Mouse (Mus musculus): ENCODE data around the gene Ppp1r3c. TPM values are rescaled to one million over a fixed set of nuclear protein-coding genes. Genes with fewer than 3 reads are reported as not detected.
A peak's percentile ranks its signal among the peaks of the same experiment; 100 is the strongest.
"Not testable (repeated sequence)": the region's sequence is repeated elsewhere in the genome, so short reads cannot be mapped to it uniquely, and the experiment has no call there.

Ppp1r3c gene
- total RNA-seq (2022): 100 to 1,000 TPM in 2 of 4 experiments, 10 to 100 TPM in 2; 82.2 to 179 (median 102) TPM

DNA sequence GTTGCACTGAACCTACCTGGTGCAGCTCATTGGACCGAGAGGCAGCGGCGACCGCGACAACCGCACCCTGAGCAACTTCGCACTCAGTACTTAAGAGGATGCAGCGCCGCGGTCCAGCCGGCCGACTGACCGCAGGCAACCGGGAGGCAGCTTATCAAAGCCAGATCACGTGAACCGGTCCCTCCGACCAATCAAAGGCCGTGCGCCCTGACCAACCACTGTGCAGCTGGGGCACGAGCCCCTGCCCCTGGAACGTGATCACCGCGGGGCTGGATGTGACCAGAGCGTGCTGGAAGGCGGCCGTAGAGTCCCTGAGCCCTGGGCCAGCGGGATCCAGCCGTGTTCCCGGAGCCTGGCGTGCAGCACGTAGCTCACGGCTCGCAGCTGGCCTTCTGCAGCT lies at the start of gene Ppp1r3c:
Gene Ppp1r3c, minus strand, starts transcription at position 117 of the 400 bp plus-strand sequence.
- DNase-seq (ENCODE audit: low spot score): peak; percentile 97

DNA sequence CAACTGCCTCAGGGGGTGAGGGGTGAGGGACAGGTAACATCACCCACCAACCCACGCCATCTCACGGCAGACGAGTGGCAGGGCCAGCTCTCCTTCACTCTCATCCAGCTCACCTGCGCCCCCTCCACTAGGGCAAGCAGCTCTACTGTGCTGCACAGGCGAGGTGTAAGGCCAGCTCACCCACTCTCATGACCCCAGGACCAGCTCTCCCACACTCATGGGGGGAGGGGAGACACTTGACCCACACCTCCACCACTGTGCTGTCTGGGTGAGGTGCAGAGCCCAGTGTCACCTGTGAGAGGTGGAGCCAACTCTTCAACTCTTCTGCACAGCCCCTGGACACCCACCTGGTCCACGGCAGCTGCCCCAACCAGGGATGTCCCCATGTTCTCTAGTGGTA lies 46.7 kb upstream of the Ppp1r3c start:
- DNase-seq (ENCODE audit: low spot score): no peak

DNA sequence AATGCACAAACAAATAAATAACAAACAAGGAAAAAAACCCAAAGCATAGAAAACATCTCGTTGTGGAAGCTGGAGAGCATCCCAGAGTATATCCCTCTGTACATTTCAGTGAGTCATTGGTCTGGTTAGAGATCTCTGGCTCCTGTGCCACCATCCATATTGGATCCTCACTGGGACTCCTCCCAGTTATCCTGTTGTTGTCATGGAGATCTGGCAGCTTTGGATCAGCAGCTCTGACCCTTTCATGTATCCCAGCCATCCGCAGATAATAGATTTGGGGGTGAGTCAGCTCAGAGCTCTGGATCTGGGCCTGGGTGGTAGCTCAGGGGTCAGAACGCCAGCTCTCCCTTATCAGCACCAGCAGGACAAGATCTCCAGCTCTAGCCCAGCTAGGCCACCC lies 46.1 kb upstream of the Ppp1r3c start:
- no peak for DNase-seq (ENCODE audit: low spot score)

DNA sequence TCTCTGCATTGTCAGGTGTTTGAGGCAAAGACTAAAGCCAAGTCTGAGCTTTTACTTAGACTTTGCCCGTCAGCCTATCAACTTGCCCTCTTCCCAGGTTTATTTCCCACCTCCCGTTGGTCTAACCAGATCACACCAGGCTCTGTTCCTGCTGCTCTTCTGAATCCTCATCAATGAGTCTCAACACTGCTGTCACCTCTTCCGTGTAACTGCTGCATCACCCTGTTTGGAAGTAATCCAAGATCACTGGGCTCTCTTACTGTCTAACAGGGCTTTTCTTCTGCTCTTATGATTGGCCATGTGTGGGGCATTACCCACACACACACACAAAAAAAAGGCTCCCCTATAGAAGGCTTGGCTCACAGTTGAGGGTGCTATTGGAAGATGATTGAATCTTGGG lies 45.5 kb upstream of the Ppp1r3c start:
- DNase-seq (ENCODE audit: low spot score): no peak

DNA sequence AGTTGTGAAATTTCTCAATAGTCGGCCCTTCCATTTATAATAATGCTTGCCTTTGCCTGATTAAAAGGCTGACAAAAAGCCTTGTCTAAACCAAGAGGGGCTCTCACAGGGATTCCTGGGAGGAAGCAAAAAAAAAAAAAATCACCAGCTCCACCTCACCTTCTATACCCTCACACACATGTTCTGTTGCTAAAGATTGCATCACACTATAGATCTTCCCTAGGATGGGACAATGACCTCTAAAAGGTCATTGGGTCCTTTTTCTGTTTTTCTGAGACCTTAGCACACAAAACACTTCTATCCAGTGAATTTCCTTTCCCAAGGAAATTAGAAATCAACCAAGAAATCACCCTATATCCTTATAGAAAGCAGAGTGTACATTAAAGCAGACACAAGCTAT lies 43.9 kb upstream of the Ppp1r3c start:
- DNase-seq (ENCODE audit: low spot score): no peak

DNA sequence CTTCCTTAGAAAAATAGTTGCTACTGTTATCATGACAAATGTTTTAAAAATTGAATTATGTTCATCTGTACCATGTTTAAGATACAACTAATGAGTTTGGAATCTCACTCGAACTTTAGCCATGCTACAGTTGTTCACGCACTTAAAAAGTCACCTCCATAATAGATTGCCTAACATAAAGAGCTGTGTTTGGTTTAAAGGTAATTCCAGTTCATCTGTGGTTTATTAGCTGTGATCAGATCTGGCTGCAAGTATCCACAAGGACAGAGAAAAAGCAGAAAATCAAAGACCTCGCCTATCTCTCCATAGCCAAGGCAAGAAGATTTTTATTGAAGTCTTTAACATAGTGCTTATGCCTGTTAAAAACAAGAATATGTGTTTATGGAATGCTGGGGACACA lies 43.3 kb upstream of the Ppp1r3c start:
- no peak for DNase-seq (ENCODE audit: low spot score)

DNA sequence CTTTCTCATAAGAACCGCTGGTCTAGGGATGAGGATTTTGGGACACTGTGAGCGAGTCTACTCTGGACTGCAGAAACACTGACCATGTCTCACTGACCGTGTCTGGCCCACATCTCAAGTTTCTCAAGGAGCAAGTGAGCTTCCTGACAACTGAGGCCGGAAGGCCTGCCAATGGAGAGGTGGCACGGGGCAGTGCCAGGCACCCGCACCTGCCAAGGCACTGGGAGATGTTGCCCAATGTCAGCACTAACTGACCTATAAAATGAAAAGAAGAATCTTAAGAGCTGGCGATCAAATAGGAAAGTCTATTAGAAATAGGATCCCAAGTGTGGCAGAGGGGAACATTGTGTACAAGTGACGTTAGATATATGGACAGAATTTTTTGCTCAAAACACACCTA lies 39.1 kb upstream of the Ppp1r3c start:
- no peak for DNase-seq (ENCODE audit: low spot score)

DNA sequence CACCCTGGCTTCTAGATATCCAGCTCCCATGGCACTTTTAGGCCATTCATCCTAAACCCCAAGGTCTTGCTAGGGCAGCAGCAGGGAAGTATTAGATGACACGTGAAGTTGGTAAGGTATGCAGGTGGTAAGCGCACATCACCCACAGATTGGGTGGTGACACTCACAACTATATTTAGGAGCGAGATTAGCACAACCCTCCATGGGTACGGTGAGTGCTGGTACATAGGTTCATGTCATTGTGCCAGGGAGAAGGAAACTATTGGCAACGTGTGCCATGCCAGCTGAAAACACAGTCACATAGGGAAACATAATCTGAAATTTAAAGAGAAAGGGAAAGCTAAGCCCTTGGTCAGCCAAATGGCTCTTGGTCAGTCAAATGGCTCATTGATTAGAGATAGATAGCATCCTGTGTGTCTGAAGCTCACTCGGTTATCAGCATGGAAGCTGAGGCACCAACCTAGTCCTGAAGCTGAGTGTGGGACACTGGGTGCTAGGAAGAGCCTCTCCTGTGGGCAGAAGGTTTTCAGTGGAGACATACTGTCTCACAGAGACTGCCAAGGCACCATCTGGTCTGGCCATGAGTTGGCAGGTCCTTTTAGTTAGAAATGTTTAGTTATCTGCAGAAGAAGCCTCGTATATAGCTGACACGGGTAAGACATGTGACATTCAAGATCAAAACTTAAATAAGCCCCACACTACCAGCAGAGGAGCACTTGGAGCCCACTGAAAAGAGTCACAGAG lies 37.4 kb upstream of the Ppp1r3c start:
- DNase-seq (ENCODE audit: low spot score): no peak

DNA sequence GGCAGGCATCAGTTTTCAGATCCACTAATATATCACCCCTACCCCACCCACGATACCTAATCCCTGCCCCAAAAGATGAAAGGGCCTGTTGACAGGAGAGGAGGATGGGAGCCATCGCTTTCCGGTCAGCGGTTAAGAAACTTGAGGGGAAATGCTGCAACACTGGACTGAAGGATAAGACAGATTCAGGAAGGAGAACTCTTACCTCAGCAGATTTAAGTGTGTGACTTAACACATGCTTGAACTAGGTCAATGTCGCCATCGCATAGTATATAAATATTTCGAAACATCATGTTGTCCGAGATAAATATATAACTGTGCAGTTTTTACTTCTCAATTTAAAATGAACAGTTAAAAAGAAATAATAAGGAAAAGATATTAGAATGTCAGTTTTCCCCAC lies 31.6 kb upstream of the Ppp1r3c start:
- DNase-seq (ENCODE audit: low spot score): no peak

DNA sequence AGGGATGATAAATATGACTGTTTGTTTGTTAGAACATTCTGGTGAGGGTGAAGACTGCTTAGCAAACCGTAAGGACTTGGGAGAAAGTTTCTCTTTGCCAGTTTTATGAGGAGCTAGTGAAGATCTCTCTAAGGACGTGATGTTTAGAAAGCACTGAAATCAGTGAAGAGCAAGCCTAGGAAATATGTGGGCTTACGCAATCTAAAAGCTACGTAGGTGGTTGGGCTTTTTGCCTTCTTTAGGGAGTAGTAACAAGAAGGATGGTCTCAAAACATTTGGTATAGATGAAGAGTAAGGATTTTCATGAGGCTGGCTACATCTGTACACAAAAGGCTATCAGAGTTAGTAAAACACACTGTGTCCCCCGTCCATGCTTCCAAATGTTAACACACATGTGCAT lies 28.0 kb upstream of the Ppp1r3c start:
- DNase-seq (ENCODE audit: low spot score): no peak

DNA sequence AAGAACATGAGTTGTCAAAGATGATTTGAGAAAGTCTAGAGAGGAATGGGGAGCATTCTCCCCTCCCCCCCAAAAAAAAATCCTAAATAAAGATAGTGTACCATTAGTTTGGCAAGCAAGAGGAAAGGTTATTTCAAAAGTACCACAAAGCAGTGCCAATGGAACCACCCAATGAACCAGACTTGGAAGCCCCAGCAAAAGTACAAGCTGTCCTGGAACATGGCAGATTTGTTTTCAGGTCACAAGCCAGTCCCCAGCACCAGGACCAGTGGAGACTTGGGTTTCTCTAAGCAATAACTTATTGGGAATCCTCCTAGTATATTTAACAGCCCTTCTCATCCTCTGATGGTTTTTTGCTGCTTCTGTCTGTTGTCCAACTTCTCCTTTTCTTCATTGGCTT lies 12.5 kb upstream of the Ppp1r3c start:
- no peak for DNase-seq (ENCODE audit: low spot score)

DNA sequence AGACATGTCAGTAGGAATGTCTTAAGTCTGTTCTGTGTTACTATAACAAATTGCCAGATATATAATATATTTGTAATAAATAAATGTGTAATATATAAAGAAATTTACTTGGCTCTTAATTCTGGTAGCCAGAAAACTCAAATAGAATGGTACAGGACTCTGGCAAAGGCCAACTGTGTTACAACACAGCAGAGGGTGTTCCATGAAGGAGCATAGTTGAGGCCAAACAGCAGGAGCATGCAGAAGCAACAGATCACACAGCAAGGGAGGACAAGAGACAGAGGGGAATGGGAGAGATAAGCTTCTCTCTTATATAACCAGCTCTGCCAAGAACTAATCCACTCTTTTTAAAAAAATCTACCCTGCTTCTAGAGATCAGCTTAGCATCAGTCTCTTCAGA lies 5.9 kb upstream of the Ppp1r3c start:
- DNase-seq (ENCODE audit: low spot score): no peak

DNA sequence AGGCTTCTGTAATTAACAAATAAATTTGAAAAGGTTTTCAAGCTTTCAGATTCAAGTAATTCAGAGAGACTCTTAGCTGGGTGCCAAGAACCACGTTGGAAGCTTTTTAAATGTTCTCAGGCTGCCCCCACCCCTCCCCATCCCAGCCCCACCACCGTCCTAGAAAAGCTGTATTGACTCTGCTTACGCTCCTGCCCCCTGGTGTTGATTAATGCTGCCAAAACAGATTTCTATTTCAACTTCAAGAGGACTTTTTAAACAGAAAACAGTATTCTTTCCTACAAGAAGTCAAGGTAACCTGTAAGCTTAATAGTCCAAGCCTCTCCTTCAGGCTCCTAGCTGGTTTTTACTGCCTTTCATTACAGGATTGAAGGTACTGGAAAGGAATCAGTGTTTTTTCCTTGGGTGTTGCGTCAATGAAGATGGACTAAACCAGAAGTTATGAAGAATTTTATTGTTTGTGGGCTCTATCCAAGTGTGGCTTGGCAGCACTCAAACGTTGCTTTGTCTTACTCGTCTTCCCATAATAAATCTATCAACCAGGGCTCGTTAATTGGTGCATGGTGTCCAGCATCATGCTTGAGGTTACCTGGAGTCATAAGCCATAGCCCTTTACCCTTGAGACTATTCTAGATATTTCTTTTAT lies 3.2 kb upstream of the Ppp1r3c start:
- DNase-seq (ENCODE audit: low spot score): peak; percentile 46

DNA sequence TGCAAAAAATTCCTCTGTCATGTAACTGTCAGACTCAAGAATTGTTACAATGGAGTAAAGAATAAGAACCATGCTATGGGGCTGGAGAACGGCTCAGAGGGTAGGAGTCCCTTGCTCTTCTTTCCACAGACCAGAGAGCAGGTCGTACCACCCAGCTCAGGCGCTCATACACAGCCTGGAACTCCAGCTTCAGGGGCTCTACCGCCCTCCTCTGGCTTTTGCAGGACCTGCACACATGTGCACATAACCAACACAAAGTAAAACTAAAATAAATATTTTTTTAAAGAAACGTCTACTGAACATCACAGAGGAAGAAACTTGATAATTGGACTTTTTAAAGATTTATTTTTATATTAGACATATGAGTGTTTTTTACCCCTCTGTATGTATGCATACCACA lies 1.6 kb upstream of the Ppp1r3c start:
- DNase-seq (ENCODE audit: low spot score): no peak

DNA sequence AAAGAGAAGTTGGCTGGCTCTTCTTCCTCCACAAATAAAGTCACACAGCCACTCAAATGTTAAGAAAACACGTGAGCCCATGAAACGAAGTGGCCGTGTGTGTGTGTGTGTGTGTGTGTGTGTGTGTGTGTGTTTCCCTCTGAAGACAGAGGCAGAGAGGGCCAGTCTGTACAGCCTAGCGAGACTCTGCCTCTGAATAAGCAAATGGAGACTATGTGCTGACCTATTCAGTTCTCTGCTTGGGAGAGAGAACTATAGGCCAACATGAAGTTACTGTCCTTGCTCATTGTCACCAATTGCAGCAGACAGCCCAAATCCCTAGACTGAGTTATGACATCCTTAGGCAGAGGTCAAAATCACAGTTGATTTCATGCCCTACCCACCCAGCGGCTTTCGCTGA lies 634 bp upstream of the Ppp1r3c start:
- DNase-seq (ENCODE audit: low spot score): no peak

DNA sequence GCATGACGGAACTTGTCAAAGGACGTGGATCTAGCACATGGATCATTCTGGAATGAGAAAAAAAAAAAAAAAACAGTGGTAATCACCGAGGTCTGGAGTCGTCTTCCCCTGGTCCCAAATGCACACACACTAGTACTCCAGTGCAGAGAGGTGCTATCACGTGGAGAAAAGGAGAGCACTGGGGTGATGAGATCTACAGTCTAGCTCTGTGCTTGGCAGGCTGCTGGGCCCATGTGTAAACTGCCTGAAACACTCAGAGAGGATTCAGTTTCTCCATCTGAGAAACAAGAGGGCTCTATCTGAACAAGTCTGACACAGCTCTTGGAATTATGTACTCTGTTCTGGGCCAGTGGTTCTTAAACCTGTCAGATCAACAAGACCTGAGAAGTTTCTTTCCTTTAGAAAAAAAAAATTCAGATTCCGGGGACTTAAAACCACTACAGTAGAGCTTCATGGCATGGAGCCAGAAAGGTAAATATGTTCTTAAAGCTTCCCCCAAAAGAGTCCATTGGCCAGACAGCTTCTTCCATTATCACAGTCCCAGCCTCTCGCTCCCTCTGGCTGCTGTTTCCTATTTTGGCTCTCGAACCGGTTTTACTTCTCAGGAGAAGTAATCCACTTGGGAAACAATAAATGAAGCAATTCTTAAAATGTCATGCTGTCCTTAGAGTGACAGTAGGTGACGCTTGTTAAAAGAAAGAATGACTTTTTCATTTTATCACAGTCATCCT lies 2.0 kb downstream of the Ppp1r3c start:
- no peak for DNase-seq (ENCODE audit: low spot score)

DNA sequence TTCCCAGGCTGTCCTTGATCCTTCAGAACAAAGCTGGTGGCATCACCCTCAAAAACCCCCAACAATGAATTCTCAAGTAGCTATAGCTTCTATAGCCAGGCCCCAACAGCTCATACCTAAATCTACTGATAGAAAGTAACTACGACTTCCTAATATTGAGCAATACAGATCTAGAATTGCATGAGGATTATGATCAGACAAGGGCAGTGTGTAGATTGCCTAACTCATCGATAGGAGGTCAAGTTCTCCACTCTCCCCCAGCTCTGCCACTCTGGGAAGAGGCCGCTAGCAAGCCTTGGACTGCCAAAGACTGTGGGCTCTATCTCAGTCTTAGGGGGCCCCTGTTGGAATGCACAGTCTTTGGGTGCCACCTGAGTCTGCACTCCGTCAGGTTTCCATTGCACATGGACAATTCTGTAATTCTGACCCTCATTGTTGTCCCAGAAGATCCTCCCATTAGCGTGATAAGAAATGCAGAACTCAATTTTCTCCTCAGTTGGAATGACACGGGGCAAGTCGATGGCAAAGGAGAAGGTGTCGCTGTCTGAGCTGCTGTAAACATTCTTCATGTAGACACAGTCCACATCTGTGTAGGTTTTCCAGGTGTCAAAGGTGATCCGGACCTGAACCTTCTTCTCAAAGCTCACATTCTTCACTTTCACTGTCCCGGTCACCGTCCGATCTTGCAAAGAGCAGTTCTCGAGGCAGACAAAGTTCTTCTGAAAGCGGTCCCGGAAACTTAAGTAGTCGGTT lies 3.1 kb downstream of the Ppp1r3c start:
- DNase-seq (ENCODE audit: low spot score): no peak

DNA sequence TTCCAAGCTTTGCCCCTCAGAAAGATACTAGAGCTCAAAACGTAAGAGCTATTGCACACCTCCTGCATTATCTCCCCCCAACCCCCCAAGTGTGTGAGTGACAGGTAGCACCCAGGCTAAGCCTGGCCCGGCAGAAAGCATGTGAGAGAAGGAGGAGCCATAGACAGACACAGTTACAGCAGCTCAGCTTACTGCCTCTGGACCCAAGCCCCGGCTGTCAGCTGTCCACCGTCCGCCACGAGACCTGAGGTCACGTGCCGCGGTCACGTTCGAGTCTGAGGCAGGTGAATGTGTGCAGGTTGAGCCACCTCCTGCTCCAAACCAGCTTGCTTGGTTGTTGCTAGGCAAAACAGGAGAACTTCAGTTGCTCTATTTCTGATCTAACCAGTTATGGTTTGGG lies 5.1 kb downstream of the Ppp1r3c start:
- no peak for DNase-seq (ENCODE audit: low spot score)

DNA sequence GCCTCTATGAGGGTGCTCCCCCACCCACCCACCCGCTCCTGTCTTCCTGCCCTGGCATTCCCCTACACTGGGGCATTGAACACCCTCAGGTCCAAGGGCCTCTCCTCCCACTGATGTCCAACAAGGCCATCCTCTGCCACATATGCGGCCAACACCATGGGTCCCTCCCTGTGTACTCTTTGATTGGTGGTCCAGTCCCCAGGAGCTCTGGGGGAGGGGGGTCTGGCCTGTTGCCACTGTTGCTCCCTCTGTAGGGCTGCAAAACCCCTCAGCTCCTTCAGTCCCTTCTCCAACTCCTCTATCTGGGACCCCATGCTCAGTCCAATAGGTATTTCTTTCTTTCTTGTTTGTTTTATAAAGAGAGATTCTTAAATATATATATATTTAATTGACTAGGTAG lies 6.0 kb downstream of the Ppp1r3c start:
- not testable (repeated sequence) for DNase-seq (ENCODE audit: low spot score)

DNA sequence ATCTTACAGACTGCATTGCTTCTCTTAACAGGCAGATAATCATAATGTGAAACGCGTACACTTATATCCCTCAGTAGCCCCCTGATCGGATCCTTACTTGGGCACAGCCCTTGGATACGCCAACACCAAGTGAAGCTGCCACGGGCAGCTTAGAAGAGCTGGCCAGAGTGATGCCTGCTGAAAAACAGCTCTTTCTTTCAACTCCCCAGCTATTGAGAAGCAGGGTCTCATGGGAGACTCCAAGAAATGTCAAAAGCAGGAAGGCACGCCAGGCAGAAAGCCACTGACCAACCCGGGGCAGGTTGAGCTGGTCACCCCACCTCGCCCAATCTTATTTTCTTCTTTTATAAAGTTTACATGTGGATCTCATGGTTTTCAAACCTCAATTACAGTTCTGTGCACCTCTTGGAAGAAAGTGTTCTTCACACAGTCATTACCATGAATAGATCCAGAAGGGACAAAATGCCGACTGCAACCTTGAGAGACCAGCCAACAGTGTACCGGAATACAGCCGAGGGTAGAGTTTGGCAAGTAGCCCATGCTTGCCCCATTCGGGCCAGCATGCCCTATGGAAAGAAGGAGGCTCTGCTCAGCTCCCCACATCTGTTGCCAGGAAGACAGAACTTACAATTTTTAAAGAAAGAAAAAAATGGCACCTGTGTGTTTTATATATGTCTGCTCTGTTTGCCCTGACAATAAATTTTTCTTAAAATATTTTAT lies 7.6 kb downstream of the Ppp1r3c start:
- no peak for DNase-seq (ENCODE audit: low spot score)

DNA sequence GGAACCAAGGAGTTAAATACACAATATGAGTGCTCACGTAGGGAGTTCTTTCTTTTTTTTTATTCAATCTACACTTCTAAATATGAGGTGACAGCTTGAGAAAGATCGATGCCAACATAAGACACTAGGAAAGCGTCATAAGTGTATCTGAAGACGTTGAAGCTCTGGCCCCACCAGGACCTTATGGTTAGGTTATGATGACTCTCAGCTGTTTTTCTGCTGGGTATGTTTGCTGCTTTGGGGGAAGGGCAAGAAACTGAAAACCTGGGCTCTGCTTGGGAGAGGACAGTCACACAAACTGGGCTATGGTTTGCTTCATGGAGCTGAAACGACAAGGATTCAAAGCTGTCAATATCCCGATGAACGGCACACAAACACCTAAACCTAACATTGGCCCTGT lies 11.5 kb downstream of the Ppp1r3c start:
- DNase-seq (ENCODE audit: low spot score): no peak

DNA sequence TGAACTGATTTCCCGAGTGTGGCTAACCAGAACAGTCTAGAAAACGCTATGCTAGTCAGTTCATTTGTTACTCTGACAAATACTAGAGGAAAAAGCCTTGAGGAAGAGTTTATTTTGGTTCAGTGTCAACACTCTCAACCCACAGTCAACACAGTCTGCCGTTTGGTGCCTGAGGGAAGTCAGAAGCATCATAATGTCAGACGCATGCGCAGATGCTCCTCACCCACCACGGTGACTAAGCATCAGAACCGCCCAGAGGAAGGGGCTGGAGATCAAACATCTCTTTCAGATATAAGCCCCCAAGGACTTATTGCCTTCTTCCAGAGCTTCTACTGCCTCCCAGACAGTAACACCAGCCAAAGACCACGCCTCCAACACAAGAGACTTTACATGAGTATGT lies 15.3 kb downstream of the Ppp1r3c start:
- DNase-seq (ENCODE audit: low spot score): no peak

Data from heart, adult 8-10 months (tissue).